Mouse (Mus musculus) midbrain, embryonic 13.5 days (tissue): ENCODE data around the gene Tbx6. TPM values are rescaled to one million over a fixed set of nuclear protein-coding genes. Genes with fewer than 3 reads are reported as not detected.

Experiments used
- ATAC-seq: fragments of 200-750 bp; cut with Nextera tagmentation; 2 replicates; pipeline ENCODE4 v1.8.0; 2017; ENCODE audit warnings: mild to moderate bottlenecking, moderate TSS enrichment, moderate library complexity
- H3K27ac ChIP-seq: fragments of 300-500 bp; sonication (generic); 2 replicates; pipeline ENCODE4 v1.5.1; 2015; ENCODE audit warnings: inconsistent platforms, mild to moderate bottlenecking, moderate library complexity
- H3K27me3 ChIP-seq: fragments of 300-500 bp; sonication (generic); 2 replicates; pipeline ENCODE4 v1.6.1; 2015; ENCODE audit warnings: mild to moderate bottlenecking, inconsistent platforms
- H3K36me3 ChIP-seq: fragments of 300-500 bp; sonication (generic); 2 replicates; pipeline ENCODE4 v1.6.1; 2015; ENCODE audit warnings: mild to moderate bottlenecking, inconsistent platforms
- H3K4me1 ChIP-seq: fragments of 300-500 bp; sonication (generic); replicated peaks from 2 replicates; pipeline ENCODE4 v1.6.1; 2015; ENCODE audit warnings: inconsistent platforms
- H3K4me2 ChIP-seq: fragments of 300-500 bp; sonication (generic); replicated peaks from 2 replicates; pipeline ENCODE4 v1.6.1; 2015; ENCODE audit warnings: moderate library complexity, mild to moderate bottlenecking, inconsistent platforms
- H3K4me3 ChIP-seq: fragments of 300-500 bp; sonication (generic); replicated peaks from 2 replicates; pipeline ENCODE4 v1.5.1; 2015; ENCODE audit warnings: mild to moderate bottlenecking, inconsistent platforms
- H3K9ac ChIP-seq: fragments of 300-500 bp; sonication (generic); replicated peaks from 2 replicates; pipeline ENCODE4 v1.6.1; 2015; ENCODE audit warnings: mild to moderate bottlenecking, inconsistent platforms
- H3K9me3 ChIP-seq: fragments of 300-500 bp; sonication (generic); 2 replicates; pipeline ENCODE4 v1.6.1; 2016; ENCODE audit warnings: mild to moderate bottlenecking, inconsistent platforms
- WGBS: fragments of 180-500 bp; shearing (Covaris S2); methylation state at CpG from one replicate; pipeline ENCODE4 v1.1.7; 2015; 5-methylcytosine and 5-hydroxymethylcytosine counted together
- polyA plus RNA-seq: library from polyadenylated mRNA; unstranded; fragments of >200 nt; fragmentation: Nextera tagmentation; extraction: Ambion mirVana; gene quantifications from 2 replicates; pipeline ENCODE4 v1.2.1, GENCODE M21; 2015

Gene Tbx6
- polyA plus RNA-seq, 1 experiment from 2014 or later, result 0.36 TPM

GRCm38 (mm10) chr7:126785056-126785455, 3.8 kb downstream of the Tbx6 start:
- no peaks in the 10 kb centered on the region for H3K27me3 ChIP-seq
- H3K4me3 ChIP-seq, result no peak overlapping the region
- no peak for ATAC-seq
- H3K36me3 ChIP-seq, result peaks cover 64% of the 10 kb centered on the region
- no peaks in the 10 kb centered on the region for H3K9me3 ChIP-seq
- 83% methylated on average over 4 of the region's 4 CpGs for WGBS
- H3K4me1 ChIP-seq, result peaks cover 17% of the 10 kb centered on the region
- H3K27ac ChIP-seq, result no peak overlapping the region
- no peak overlapping the region for H3K4me2 ChIP-seq
- H3K9ac ChIP-seq, result no peak overlapping the region

- WGBS, result 92% methylated on average over 14 of the region's 14 CpGs
- Histone ChIP-seq H3K9ac (no peak overlapping the region), H3K36me3 (peaks cover 67% of the 10 kb centered on the region), H3K4me1 (peaks cover 19% of the 10 kb centered on the region), H3K9me3 (no peaks in the 10 kb centered on the region), H3K27me3 (no peaks in the 10 kb centered on the region), H3K4me3 (no peak overlapping the region), H3K27ac (no peak overlapping the region), H3K4me2 (no peak overlapping the region)
- no peak for ATAC-seq
These were observed 4.9 kb downstream of the Tbx6 start for GRCm38 (mm10) chr7:126786142-126786541.

- 91% methylated on average over 4 of the region's 4 CpGs for WGBS
- Histone ChIP-seq H3K9ac (no peak overlapping the region), H3K36me3 (peaks cover 64% of the 10 kb centered on the region), H3K27ac (no peak overlapping the region), H3K9me3 (no peaks in the 10 kb centered on the region), H3K4me2 (no peak overlapping the region), H3K27me3 (no peaks in the 10 kb centered on the region), H3K4me3 (no peak overlapping the region), H3K4me1 (peaks cover 28% of the 10 kb centered on the region)
- no peak for ATAC-seq
These were observed 7.9 kb downstream of the Tbx6 start for GRCm38 (mm10) chr7:126789141-126789540.

DNA sequence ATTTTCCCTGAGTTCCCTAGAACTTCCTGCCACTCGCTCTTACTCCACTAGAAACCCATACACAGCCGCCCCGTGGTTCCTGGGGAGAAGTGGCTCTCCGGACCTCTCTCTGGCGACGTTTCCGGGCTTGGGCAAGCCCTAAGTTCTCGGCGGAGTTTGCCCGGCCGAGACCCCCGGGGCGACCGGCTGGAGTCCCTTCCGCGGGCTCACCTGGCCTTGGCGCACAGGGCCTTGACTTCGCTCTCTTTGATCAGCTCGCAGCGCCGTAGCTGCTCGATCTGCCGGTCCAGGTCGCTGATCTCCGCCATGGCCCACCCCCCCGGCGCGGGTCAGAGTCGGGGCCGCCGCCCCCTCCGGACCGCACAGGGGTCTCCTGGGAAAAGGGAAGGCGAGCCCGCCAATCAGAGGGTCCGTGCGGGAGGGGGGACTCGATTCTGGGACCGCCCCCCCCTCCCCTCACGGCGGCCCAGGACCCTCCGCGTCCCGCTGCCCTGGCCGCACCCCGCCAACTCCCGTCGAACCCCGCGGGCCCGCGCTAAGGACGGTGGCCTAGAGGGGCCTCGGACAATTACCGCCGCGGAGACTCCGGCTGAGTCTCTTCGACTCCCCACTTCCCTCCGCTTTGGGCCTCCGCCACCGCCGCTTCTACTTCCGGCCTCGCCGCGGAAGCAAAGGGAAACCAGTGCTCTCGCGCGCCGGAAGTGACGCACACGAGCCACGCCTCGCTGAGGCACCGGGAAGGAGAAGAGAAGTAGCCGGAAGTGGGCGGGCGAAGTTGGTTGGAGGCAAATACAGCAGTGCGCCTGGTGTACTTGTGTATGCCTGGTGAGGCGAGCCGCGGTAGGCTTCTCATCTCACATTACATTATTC, 10.8 kb downstream of the Tbx6 start, which contains the start of gene Ppp4c:
Gene Ppp4c (minus strand): TSS at position 646 of the 870 bp plus-strand sequence.
- Histone ChIP-seq H3K4me1 (peaks cover 38% of the 10 kb centered on the region), H3K4me3 (peak within 1 kb of the TSS; percentile 76), H3K27me3 (no peaks in the 10 kb centered on the region), H3K36me3 (peaks cover 62% of the 10 kb centered on the region), H3K9me3 (no peaks in the 10 kb centered on the region), H3K27ac (peak within 1 kb of the TSS; percentile 94), H3K9ac (peak within 1 kb of the TSS; percentile 86), H3K4me2 (peak within 1 kb of the TSS; percentile 90)
- peak; percentile 96 for ATAC-seq
- under 1% methylated on average over 78 of the region's 83 CpGs for WGBS

GRCm38 (mm10) chr7:126792721-126793443, 11.6 kb downstream of the Tbx6 start:
- WGBS, result 31% methylated on average over 11 of the region's 11 CpGs
- H3K4me1 ChIP-seq, result peaks cover 46% of the 10 kb centered on the region
- H3K9me3 ChIP-seq, result no peaks in the 10 kb centered on the region
- H3K9ac ChIP-seq, result peak overlapping the region; percentile 66
- no peak; the same call in 1 of the 2 replicates for ATAC-seq
- H3K4me2 ChIP-seq, result peak overlapping the region; percentile 90
- H3K4me3 ChIP-seq, result peak overlapping the region; percentile 76
- H3K27me3 ChIP-seq, result no peaks in the 10 kb centered on the region
- H3K36me3 ChIP-seq, result peaks cover 54% of the 10 kb centered on the region
- peak overlapping the region; percentile 94 for H3K27ac ChIP-seq

DNA sequence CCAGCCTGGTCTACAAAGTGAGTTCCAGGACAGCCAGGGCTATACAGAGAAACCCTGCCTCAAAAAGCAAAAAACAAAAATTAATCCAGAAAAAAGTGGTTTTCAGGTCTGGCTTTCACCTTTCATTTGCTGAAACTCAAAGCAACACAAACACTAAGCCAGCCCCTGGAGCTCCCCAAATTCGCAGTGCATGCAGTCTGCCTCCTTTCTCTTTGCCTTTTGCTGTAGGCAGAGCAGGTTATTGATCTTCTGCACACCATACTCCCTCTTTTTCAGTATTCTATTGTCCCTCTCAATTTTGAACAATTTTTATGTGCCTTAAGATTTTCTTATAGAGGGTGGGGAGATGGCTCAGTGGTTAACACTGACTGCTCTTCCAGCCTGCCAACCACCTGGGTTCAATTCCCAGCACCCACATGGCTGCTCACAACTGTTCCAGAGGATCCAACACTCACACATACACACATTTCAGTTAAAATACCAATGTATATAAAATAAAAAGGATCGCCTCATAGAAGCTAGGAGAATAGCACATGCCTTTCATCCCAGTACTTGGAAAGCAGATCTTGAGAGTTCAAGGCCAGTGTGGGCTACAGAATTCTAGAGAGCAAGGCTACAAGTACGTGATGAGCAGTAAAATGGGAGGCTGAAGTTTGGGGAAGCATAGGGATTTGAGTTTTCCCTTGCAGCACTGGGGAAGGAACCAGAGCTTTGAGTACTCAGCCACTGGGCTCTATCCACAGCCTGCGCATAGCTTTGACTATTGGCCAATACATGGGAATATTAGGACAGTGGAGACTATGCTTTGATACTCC, 12.4 kb downstream of the Tbx6 start:
- 76% methylated on average over 4 of the region's 4 CpGs for WGBS
- no peak for ATAC-seq
- H3K27ac ChIP-seq, result no peak overlapping the region

GRCm38 (mm10) chr7:126794271-126794605, 13.0 kb downstream of the Tbx6 start:
- no peak overlapping the region for H3K27ac ChIP-seq
- H3K4me1 ChIP-seq, result peaks cover 52% of the 10 kb centered on the region
- no peak overlapping the region for H3K4me2 ChIP-seq
- H3K9me3 ChIP-seq, result no peaks in the 10 kb centered on the region
- WGBS, result 81% methylated on average over 4 of the region's 4 CpGs
- H3K9ac ChIP-seq, result no peak overlapping the region
- ATAC-seq, result no peak
- no peaks in the 10 kb centered on the region for H3K27me3 ChIP-seq
- H3K36me3 ChIP-seq, result peaks cover 40% of the 10 kb centered on the region
- H3K4me3 ChIP-seq, result no peak overlapping the region

More for the DNA sequence above, 12.4 kb downstream of the Tbx6 start:
- Histone ChIP-seq H3K9ac (no peak overlapping the region), H3K9me3 (no peaks in the 10 kb centered on the region), H3K4me3 (0 out of 2 replicates have a peak overlapping the region, but pooled peaks have one; percentile 76), H3K36me3 (peaks cover 46% of the 10 kb centered on the region), H3K27me3 (no peaks in the 10 kb centered on the region), H3K4me2 (peak overlapping the region; percentile 90; the same call in 1 of the 2 replicates), H3K4me1 (peaks cover 52% of the 10 kb centered on the region)

GRCm38 (mm10) chr7:126795387-126796317, 14.4 kb downstream of the Tbx6 start:
- Histone ChIP-seq H3K36me3 (peaks cover 29% of the 10 kb centered on the region), H3K9ac (no peak overlapping the region), H3K4me1 (peaks cover 52% of the 10 kb centered on the region), H3K27me3 (no peaks in the 10 kb centered on the region), H3K9me3 (no peaks in the 10 kb centered on the region), H3K4me2 (0 out of 2 replicates have a peak overlapping the region, but pooled peaks have one; percentile 82), H3K4me3 (no peak overlapping the region), H3K27ac (no peak overlapping the region)
- ATAC-seq, result no peak
- 81% methylated on average over 16 of the region's 16 CpGs for WGBS

- no peaks in the 10 kb centered on the region for H3K9me3 ChIP-seq
- 0 out of 2 replicates have a peak overlapping the region, but pooled peaks have one; percentile 3 for H3K9ac ChIP-seq
- no peaks in the 10 kb centered on the region for H3K27me3 ChIP-seq
- H3K4me1 ChIP-seq, result peaks cover 47% of the 10 kb centered on the region
- no peak for ATAC-seq
- no peak overlapping the region for H3K4me3 ChIP-seq
- 74% methylated on average over 8 of the region's 8 CpGs for WGBS
- peak overlapping the region; percentile 82; the same call in 1 of the 2 replicates for H3K4me2 ChIP-seq
- H3K36me3 ChIP-seq, result peaks cover 29% of the 10 kb centered on the region
- H3K27ac ChIP-seq, result no peak overlapping the region
These were observed 15.2 kb downstream of the Tbx6 start for GRCm38 (mm10) chr7:126796350-126796932.

DNA sequence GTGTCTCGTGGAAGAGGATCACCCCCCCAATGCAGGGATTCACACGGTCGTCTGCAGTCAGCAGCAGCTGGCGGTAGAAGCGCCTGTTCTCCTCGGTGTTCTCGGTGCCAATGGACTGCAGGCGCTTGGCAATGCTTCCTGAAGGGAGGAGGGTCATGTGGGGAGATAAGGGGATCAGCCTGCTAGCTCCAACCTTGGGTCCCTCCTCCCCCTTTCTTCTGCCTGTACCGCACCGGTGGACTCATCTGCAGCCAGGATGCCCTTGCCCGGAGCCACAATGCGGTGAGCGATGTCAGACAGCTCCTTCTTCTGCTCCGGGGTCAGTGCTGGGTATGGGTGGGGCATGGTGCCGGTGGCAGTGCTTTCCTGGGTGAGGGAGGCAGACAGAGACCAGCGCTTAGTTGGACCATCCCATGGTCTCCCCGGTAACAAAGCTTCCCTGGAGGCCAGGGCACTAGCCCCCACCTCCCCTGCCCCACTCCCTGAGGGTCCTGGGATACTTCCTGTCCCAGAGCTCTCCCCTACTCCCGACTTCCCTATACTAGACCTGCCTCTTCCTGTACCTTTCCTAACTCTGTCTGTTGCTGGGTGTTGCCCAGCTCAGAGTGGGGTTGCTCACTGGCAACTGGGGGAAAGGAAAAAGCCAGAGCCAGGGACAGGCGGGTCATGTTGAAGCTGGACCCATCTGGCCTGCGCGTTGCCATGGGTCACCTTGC, 16.3 kb downstream of the Tbx6 start, which contains the start of gene Fam57b:
Gene Fam57b (plus strand): TSS at position 258 of the 716 bp plus-strand sequence.
- H3K4me3 ChIP-seq, result peak within 1 kb of the TSS; percentile 84
- peak within 1 kb of the TSS; percentile 89 for H3K9ac ChIP-seq
- 28% methylated on average over 21 of the region's 21 CpGs for WGBS
- H3K27ac ChIP-seq, result peak within 1 kb of the TSS; percentile 91
- no peaks in the 10 kb centered on the region for H3K9me3 ChIP-seq
- H3K27me3 ChIP-seq, result no peaks in the 10 kb centered on the region
- H3K36me3 ChIP-seq, result peaks cover 32% of the 10 kb centered on the region
- H3K4me2 ChIP-seq, result peak within 1 kb of the TSS; percentile 82
- peaks cover 43% of the 10 kb centered on the region for H3K4me1 ChIP-seq
- ATAC-seq, result no peak
